Mouse (Mus musculus): ENCODE data around the gene Hist1h4m.

Gene Hist1h4m

DNA sequence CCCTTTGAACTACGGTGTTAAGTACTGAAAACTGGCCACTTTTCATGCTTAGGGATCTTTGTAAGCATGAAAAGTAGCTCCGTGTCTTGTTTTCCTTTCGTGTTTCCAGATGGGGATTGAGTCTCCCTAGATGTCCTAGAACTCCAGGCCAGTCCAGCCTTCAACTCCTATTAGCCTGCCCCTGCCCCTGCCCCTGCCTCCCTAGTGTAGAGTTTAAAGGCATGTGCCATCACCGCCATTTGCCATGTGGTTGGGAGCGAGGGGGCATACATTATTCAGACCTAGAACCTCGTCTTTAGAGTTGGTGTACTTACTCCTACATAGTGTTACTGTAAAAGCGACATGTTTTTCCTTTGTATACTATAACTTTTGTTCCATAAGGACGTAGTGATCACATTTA is 472 bp upstream of the Hist1h4m start:
- no CpG with 5 or more reads among the region's 8 CpGs for WGBS

DNA sequence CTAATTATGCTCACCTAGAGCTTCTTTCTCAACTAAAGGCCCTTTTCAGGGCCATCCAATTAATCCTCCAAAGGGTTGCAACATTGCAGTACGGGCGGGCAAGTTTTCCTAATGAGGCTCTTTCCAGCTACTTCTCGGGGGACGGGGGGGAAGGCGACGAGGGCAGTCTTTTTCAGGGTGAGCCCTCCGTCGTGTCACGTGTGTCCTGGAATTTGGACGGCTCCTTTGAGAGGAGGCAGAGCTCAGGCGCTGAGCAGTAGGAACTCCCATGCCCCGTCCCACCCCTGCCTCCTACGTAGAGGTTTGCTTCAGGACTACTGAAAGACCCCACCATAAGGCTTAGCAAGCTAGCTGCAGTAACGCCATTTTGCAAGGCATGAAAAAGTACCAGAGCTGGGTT is 546 bp downstream of the Hist1h4m start:
- 0% methylated on average over 14 of the region's 14 CpGs for whole genome bisulfite sequencing

DNA sequence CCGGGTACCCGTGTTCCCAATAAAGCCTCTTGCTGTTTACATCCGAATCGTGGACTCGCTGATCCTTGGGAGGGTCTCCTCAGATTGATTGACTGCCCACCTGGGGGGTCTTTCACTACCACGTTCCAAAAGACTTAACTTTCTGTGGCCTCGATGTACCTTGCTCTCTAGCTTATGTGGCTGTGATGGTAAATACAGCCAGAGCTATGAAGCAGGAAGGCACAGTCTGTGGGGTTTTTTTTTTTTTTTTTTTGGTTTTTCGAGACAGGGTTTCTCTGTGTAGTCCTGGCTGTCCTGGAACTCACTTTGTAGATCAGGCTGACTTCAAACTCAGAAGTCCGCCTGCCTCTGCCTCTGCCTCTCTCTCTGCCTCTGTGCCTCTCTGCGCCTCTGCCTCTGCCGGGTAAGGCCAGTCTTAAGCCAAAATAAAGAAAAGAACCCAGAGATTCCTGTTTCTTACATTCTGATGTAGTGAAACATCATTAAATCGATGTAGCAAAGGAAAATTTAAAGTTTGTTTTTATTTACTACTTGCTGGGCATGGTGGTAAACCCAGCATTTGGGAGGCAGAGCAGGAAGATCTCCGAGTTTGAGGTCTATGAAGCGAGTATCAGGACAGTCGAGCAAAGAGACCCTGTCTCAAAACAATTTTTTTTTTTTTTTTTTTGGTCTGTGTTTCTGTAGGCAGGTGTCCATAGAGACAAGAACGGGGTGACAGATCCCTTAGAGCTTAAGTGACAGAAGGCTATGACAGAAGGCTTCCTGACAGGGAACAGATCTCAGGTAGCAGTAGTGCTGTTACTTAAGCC is 8.7 kb downstream of the Hist1h4m start:
- WGBS, result 68% methylated on average over 6 of the region's 16 CpGs

DNA sequence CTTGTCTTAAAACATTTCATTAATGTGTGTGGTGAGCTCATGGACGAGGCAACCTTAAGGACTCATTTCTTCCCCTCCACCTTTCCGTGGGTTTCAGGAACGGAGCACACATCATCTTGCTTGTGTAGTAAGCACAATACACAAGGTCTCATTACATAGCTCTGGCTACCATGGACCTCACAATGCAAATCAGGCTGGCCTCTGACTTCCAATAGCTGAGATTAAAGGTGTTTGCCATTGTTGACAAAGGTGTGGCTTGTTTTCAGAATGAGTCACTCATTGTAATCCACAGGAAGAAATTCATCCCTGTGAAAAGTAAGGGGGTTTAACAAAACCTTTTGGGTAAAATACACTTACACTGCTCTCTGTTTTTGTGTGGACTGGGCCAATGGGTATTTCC is 17.0 kb downstream of the Hist1h4m start:
- 78% methylated on average over 3 of the region's 3 CpGs for WGBS

DNA sequence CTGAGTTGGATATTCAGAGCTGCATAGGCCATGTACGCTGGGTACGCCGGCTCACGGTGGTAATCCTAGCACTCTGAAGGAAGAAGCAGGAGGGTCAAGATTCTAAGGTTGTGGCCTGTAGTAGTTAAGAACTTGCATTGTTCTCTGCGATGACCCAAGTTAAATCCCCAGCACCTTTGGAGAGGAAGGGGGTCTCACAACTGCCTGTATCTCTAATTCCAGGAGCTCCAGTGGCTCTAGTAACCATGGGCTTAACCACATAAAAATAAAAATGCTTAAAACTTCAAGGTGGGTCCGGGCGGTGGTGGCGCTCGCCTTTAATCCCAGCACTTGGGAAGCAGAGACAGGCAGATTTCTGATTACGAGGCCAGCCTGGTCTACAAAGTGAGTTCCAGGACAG is 18.8 kb downstream of the Hist1h4m start:
- WGBS, result 94% methylated on average over 10 of the region's 10 CpGs

DNA sequence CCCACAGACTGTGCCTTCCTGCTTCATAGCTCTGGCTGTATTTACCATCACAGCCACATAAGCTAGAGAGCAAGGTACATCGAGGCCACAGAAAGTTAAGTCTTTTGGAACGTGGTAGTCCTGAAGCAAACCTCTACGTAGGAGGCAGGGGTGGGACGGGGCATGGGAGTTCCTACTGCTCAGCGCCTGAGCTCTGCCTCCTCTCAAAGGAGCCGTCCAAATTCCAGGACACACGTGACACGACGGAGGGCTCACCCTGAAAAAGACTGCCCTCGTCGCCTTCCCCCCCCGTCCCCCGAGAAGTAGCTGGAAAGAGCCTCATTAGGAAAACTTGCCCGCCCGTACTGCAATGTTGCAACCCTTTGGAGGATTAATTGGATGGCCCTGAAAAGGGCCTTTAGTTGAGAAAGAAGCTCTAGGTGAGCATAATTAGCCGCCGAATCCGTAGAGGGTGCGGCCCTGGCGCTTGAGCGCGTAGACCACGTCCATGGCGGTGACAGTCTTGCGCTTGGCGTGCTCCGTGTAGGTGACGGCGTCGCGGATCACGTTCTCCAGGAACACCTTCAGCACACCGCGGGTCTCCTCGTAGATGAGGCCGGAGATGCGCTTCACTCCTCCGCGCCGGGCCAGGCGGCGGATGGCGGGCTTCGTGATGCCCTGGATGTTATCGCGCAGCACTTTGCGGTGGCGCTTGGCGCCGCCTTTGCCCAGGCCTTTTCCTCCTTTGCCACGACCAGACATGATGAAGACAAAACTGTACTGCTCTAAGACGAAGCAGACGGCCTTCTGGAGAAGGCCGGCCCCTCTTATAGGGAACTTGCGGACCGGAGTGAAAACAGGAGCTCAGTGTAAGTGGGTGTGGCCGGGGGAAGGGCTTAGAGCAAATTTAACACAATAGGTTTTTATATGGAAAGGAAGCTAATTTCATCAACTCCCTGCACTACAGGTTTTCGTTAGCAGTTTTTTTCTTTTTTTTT is 20.2 kb downstream of the Hist1h4m start, which contains the start of gene Hist1h4n:
Gene Hist1h4n (minus strand): TSS at position 779 of the 977 bp plus-strand sequence.
- under 1% methylated on average over 27 of the region's 58 CpGs for WGBS

DNA sequence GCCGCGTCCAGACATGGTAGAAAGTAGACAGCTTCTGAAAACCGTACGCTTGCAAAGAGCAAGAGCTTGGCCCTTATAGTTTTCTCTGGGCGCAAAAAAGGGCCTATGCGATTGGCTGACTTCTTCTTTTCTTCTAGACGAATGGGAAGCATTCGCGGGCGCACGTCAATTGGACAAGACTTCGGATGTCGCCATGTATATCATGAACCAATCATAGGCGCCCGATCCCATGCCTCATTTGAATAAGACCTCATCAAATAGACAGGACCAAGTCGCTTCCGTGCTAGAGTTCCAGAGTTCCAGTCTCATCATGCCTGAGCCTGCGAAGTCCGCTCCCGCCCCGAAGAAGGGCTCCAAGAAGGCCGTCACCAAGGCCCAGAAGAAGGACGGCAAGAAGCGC is 21.9 kb downstream of the Hist1h4m start, which contains the start of the genes Hist1h2ap and Hist1h2br:
Gene Hist1h2ap (minus strand): TSS at position 47 of the 400 bp plus-strand sequence.
Gene Hist1h2br (plus strand): TSS at position 283 of the 400 bp plus-strand sequence.
- WGBS, result no CpG with 5 or more reads among the region's 24 CpGs

DNA sequence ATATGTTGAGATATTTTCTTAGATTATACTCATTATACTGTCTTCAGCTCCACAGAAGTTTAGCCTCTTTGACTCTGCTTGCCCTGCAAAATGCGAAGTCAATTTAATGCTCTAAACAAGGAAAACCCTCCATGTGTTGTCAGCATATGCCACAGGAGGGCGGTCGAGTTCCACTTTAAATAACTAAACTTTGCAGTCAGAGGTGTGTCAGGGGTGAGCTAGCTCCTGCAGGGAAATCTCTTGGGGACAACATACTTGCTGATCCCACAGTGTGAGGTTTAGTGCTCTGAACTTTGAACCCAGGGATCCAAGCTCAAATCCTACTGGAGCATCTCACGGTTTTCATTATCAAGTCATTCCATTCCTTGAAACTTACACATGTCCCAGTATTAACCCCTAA is 29.0 kb downstream of the Hist1h4m start:
- WGBS, result no CpG with 5 or more reads among the region's 4 CpGs

DNA sequence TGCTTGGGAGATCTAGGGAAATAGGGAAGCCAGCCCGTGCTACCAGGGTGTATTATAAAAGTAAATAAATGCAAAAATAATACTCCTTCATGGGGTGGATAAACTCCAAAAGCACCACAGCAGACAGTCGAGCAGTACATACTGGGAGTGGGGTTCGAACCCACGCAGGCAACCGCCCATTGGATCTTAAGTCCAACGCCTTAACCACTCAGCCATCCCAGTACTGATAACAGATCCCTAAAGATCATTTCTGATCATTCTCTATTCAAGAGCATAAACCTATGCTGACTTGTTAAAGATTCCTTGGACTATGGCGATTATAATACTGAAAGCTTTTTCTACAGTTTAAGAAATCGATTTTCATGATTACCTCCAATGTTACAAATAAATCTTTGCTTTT is 36.3 kb downstream of the Hist1h4m start:
- WGBS, result 37% methylated on average over 8 of the region's 8 CpGs

DNA sequence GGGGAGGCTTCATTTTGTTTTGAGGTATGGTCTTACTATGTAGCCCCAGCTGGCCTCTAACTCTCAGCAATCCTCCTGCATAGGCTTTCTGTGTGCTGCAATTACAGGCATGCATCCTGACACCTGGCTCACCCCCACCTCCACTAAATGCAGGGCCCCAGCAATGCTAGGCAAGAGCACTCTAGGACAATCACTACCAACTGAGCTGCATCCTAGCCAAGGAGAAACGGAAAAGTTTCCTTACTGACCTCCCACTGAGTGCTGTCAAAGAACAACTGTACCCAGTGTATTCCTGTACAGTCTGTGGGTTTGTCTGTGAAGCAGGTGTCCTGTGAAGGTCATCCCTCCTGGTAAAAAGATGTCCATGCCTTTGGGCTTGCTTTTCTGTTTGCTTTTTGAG is 39.1 kb downstream of the Hist1h4m start:
- WGBS, result 69% methylated on average over 1 of the region's 1 CpGs

DNA sequence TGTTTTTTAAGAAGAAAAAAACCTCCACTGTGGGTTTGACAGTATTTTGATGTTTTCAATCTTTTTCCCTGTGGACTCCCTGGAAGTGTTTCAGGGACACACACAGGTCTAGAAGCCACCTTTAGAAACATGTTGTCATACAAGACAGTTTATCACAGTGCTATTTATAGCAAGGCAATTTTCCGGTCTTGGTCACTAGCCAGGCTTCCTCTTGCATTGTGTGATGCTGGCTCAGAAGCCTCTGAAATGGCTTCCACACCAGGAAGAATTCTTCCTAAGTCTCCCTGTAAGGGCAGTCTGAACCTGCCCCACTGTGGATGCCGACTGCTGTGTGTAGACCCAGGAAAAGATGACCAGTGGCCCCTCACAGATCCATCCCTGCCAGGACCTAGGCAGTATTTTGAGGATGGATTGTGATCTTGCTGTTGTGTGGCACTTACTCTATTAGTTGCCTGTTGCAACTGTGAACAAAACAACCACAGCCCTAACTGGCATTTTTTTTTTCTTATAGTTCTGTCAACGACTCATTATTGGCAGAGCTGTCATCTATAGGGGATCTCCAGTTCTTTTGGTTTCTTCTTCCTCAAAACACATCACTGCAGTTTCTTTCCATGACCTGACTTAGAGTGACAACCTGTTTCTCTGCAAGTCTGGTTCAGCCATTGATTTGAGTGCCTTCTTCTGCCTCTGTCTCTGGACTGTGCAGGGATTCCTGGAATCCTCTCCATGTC is 40.8 kb downstream of the Hist1h4m start:
- 56% methylated on average over 3 of the region's 3 CpGs for WGBS

DNA sequence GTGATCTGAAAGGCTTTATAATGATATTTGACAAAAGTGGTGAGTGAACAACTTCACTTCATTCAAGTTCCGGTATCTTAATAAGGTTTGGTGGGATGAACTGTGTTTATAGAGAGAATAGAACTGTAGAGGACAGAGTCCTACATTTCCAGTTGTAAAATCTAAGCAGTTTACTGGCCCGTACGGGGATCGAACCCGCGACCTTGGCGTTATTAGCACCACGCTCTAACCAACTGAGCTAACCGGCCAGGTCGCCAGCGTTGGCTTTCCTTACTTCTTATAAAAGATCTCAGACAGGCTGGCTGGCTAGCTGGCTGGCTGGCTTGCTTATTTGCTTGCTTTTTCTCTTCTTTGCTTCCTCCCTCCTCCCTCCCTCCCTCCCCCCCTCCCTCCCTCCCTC is 43.6 kb downstream of the Hist1h4m start:
- 8% methylated on average over 11 of the region's 11 CpGs for WGBS

DNA sequence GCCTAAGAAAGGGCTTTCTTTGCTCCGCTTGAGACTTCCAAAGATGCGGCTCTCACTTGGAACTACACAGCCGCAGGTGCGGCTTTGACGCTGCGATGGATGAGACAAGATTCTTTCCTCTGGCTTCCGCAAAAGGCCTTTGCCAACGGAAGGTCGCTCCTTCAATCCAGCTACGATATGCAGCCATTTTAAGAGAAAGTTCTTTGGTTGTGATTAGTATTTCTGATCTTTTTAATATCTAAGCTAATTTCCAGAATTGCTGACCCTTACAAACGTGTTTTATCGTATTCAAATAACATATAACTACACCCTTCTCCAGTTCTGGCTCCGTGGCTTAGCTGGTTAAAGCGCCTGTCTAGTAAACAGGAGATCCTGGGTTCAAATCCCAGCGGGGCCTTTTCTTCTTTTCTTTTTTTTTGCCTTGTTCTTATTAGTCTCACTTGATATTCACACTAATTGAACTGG is 44.2 kb downstream of the Hist1h4m start:
- 6% methylated on average over 15 of the region's 15 CpGs for WGBS

DNA sequence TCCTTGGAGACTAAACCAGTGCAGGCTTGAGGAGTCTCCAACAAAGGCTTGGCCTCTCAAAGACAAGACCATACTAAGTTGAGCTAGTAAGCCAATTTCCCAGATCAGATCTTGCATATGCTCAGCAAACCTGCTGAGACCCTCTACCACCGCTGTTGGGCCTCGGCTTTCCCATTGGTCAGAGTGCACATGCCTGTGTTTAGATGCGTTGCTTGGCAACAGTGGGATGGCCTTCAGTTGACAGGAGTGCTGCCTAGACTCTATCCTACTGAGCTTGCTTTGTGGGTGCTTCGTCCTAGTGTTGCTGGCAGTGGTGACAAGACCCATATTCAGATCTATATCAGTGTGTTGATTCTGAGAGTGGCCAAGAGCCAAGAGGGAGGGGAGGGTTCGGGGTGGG is 50.1 kb downstream of the Hist1h4m start:
- 36% methylated on average over 5 of the region's 5 CpGs for WGBS

Measured in cerebral cortex, adult 2 months (tissue).